Mouse (Mus musculus): Measurements from ENCODE around the gene Hist1h2bg. TPM values are rescaled to one million over a fixed set of nuclear protein-coding genes. Genes with fewer than 3 reads are reported as not detected.
"Not testable (repeated sequence)": the region's sequence is repeated elsewhere in the genome, so short reads cannot be mapped to it uniquely, and the experiment has no call there.

Gene Hist1h2bg
- polyA plus RNA-seq, 1 experiment: 9.8 TPM

- Histone ChIP-seq H3K27ac (ENCODE audit: insufficient read depth, low read depth, low read length) (peak overlapping the region; percentile 63), H3K4me1 (ENCODE audit: control insufficient read depth, insufficient read depth, low read length) (peaks cover 14% of the 10 kb centered on the region), H3K4me3 (ENCODE audit: insufficient read depth, low read length) (peak overlapping the region; percentile 58; the same call in 1 of the 2 replicates)
- no peak for TF ChIP-seq POLR2A (IDR thresholded peaks at IDR 0.05; ENCODE audit: borderline replicate concordance, low read depth, low read length)
- no peak for TF ChIP-seq CTCF (IDR thresholded peaks at IDR 0.05; ENCODE audit: low read depth, low read length)
These were observed 19.0 kb upstream of the Hist1h2bg start for GRCm38 (mm10) chr13:23551931-23552914.

- H3K4me3 ChIP-seq (ENCODE audit: insufficient read depth, low read length): no peak within 1 kb of the TSS
- TF ChIP-seq POLR2A (IDR thresholded peaks at IDR 0.05; ENCODE audit: borderline replicate concordance, low read depth, low read length) (no peak), CTCF (IDR thresholded peaks at IDR 0.05; ENCODE audit: low read depth, low read length) (no peak)
- peak within 1 kb of the TSS; percentile 63 for H3K27ac ChIP-seq (ENCODE audit: insufficient read depth, low read depth, low read length)
- H3K4me1 ChIP-seq (ENCODE audit: control insufficient read depth, insufficient read depth, low read length): peaks cover 14% of the 10 kb centered on the region
These were observed 18.2 kb upstream of the Hist1h2bg start, which contains the start of gene Hist1h1d for GRCm38 (mm10) chr13:23552962-23553361. Gene Hist1h1d (plus strand): TSS chr13:23553262.

GRCm38 (mm10) chr13:23554393-23554792 lies 16.8 kb upstream of the Hist1h2bg start:
- H3K4me3 ChIP-seq (ENCODE audit: insufficient read depth, low read length): peak overlapping the region; percentile 12; the same call in 1 of the 2 replicates
- peak overlapping the region; percentile 87 for H3K27ac ChIP-seq (ENCODE audit: insufficient read depth, low read depth, low read length)
- H3K4me1 ChIP-seq (ENCODE audit: control insufficient read depth, insufficient read depth, low read length): peaks cover 14% of the 10 kb centered on the region
- no peak for TF ChIP-seq POLR2A (IDR thresholded peaks at IDR 0.05; ENCODE audit: borderline replicate concordance, low read depth, low read length)
- no peak for TF ChIP-seq CTCF (IDR thresholded peaks at IDR 0.05; ENCODE audit: low read depth, low read length)

GRCm38 (mm10) chr13:23554925-23555838 lies 16.0 kb upstream of the Hist1h2bg start:
- Histone ChIP-seq H3K4me1 (ENCODE audit: control insufficient read depth, insufficient read depth, low read length) (peaks cover 14% of the 10 kb centered on the region), H3K4me3 (ENCODE audit: insufficient read depth, low read length) (peak overlapping the region; percentile 62), H3K27ac (ENCODE audit: insufficient read depth, low read depth, low read length) (peak overlapping the region; percentile 87)
- peak; percentile 89 for TF ChIP-seq POLR2A (IDR thresholded peaks at IDR 0.05; ENCODE audit: borderline replicate concordance, low read depth, low read length)
- TF ChIP-seq CTCF (IDR thresholded peaks at IDR 0.05; ENCODE audit: low read depth, low read length): no peak

- TF ChIP-seq POLR2A (IDR thresholded peaks at IDR 0.05; ENCODE audit: borderline replicate concordance, low read depth, low read length) (no peak), CTCF (IDR thresholded peaks at IDR 0.05; ENCODE audit: low read depth, low read length) (no peak)
- peak overlapping the region; percentile 87 for H3K27ac ChIP-seq (ENCODE audit: insufficient read depth, low read depth, low read length)
- peak overlapping the region; percentile 62 for H3K4me3 ChIP-seq (ENCODE audit: insufficient read depth, low read length)
- peaks cover 13% of the 10 kb centered on the region for H3K4me1 ChIP-seq (ENCODE audit: control insufficient read depth, insufficient read depth, low read length)
These were observed 15.3 kb upstream of the Hist1h2bg start for GRCm38 (mm10) chr13:23555839-23556416.

GRCm38 (mm10) chr13:23556906-23557305 lies 14.3 kb upstream of the Hist1h2bg start:
- TF ChIP-seq POLR2A (IDR thresholded peaks at IDR 0.05; ENCODE audit: borderline replicate concordance, low read depth, low read length) (no peak), CTCF (IDR thresholded peaks at IDR 0.05; ENCODE audit: low read depth, low read length) (no peak)
- peak overlapping the region; percentile 33; the same call in 1 of the 2 replicates for H3K4me3 ChIP-seq (ENCODE audit: insufficient read depth, low read length)
- peak overlapping the region; percentile 50 for H3K27ac ChIP-seq (ENCODE audit: insufficient read depth, low read depth, low read length)
- peaks cover 13% of the 10 kb centered on the region for H3K4me1 ChIP-seq (ENCODE audit: control insufficient read depth, insufficient read depth, low read length)

- H3K27ac ChIP-seq (ENCODE audit: insufficient read depth, low read depth, low read length); H3K4me3 ChIP-seq (ENCODE audit: insufficient read depth, low read length): not testable (repeated sequence)
- H3K4me1 ChIP-seq (ENCODE audit: control insufficient read depth, insufficient read depth, low read length): peaks cover 26% of the 10 kb centered on the region
These were observed 10.5 kb upstream of the Hist1h2bg start for GRCm38 (mm10) chr13:23560699-23561098.

- H3K4me3 ChIP-seq (ENCODE audit: insufficient read depth, low read length): peak overlapping the region; percentile 56
- H3K4me1 ChIP-seq (ENCODE audit: control insufficient read depth, insufficient read depth, low read length): peaks cover 26% of the 10 kb centered on the region
- H3K27ac ChIP-seq (ENCODE audit: insufficient read depth, low read depth, low read length): peak overlapping the region; percentile 76
These were observed 9.7 kb upstream of the Hist1h2bg start for GRCm38 (mm10) chr13:23561531-23561882.

- peak; percentile 91 for TF ChIP-seq POLR2A (IDR thresholded peaks at IDR 0.05; ENCODE audit: borderline replicate concordance, low read depth, low read length)
- peak within 1 kb of the TSS; percentile 56 for H3K4me3 ChIP-seq (ENCODE audit: insufficient read depth, low read length)
- H3K4me1 ChIP-seq (ENCODE audit: control insufficient read depth, insufficient read depth, low read length): peaks cover 23% of the 10 kb centered on the region
- H3K27ac ChIP-seq (ENCODE audit: insufficient read depth, low read depth, low read length): peak within 1 kb of the TSS; percentile 99
These were observed 9.1 kb upstream of the Hist1h2bg start, which contains the start of gene Hist1h3e for GRCm38 (mm10) chr13:23561883-23562659. Gene Hist1h3e (minus strand): TSS chr13:23562369.
